9 mouse cellular contexts compared by ENCODE assay signal in genomic region chr7:27765176-27765886, GRCm38 (mm10). TPM values are rescaled to one million over a fixed set of nuclear protein-coding genes. Genes with fewer than 3 reads are reported as not detected.
DNase-seq lines count a peak whose midpoint lies in the region; ATAC-seq lines count a peak whose summit lies in the region.
"Had no signal": no experiment of that assay in that cellular context is flagged by ENCODE, and none has a peak within 500 bp of the region (broad histone marks: within the 10 kb centered on the region; RNA-seq: fewer than 3 reads in every experiment).

No protein-coding gene starts in this region.

- no peak for DNase-seq in heart, embryonic 10.5 days (ENCODE audit: low spot score)
- no peak for DNase-seq in heart, postnatal 10 days
- peak; percentile 40 for DNase-seq in embryonic facial prominence, embryonic 11.5 days (ENCODE audit: low spot score)
- DNase-seq in midbrain, embryonic 14.5 days = no peak
- DNase-seq in adrenal gland, adult 18-20 months (ENCODE audit: low spot score in 2 of 2) = no peak
- DNase-seq in adrenal gland, postnatal 25 days = no peak
- DNase-seq: heart, adult 2 months had no signal

- 6% methylated on average over 17 of the region's 17 CpGs for WGBS in heart, embryonic 10.5 days
- 10% methylated on average over 17 of the region's 17 CpGs for WGBS in embryonic facial prominence, embryonic 11.5 days
- WGBS in intestine, embryonic 15.5 days = 9% methylated on average over 17 of the region's 17 CpGs
- 10% methylated on average over 17 of the region's 17 CpGs for WGBS in midbrain, embryonic 14.5 days

- H3K9ac ChIP-seq in embryonic facial prominence, embryonic 11.5 days (replicated peaks; ENCODE audit: low read length) = no peak overlapping the region; the same call in 1 of the 2 replicates
- H3K9ac ChIP-seq in intestine, embryonic 15.5 days = no peak overlapping the region
- H3K9ac ChIP-seq in midbrain, embryonic 14.5 days (replicated peaks; ENCODE audit: low read length) = 0 out of 2 replicates have a peak overlapping the region, but pooled peaks have one; percentile 7

- intact Hi-C loops in heart, postnatal 10 days (cut with DNase I) = no loop called here

- 0 out of 2 replicates have a peak, but pooled peaks cover 5% of the 10 kb centered on the region for H3K4me1 ChIP-seq in heart, embryonic 10.5 days
- H3K4me1 ChIP-seq in embryonic facial prominence, embryonic 11.5 days (ENCODE audit: control insufficient read depth, insufficient read depth, low read length) = no peaks in the 10 kb centered on the region
- H3K4me1 ChIP-seq in intestine, embryonic 15.5 days (replicated peaks) = no peaks in the 10 kb centered on the region
- H3K4me1 ChIP-seq in midbrain, embryonic 14.5 days (ENCODE audit: control insufficient read depth, insufficient read depth, low read length) = peaks cover 3% of the 10 kb centered on the region; the same call in 1 of the 2 replicates

- no peaks in the 10 kb centered on the region for H3K27me3 ChIP-seq in heart, embryonic 10.5 days (ENCODE audit: insufficient read depth, poor library complexity, severe bottlenecking)
- H3K27me3 ChIP-seq in embryonic facial prominence, embryonic 11.5 days (ENCODE audit: control insufficient read depth, insufficient read depth, low read length) = no peaks in the 10 kb centered on the region
- H3K27me3 ChIP-seq in intestine, embryonic 15.5 days (replicated peaks) = no peaks in the 10 kb centered on the region
- no peaks in the 10 kb centered on the region for H3K27me3 ChIP-seq in midbrain, embryonic 14.5 days (ENCODE audit: control insufficient read depth, insufficient read depth, low read length)

- peak overlapping the region; percentile 44 for H3K4me2 ChIP-seq in embryonic facial prominence, embryonic 11.5 days (ENCODE audit: low read depth, low read length)
- peak overlapping the region; percentile 50 for H3K4me2 ChIP-seq in intestine, embryonic 15.5 days (replicated peaks)
- peak overlapping the region; percentile 43 for H3K4me2 ChIP-seq in midbrain, embryonic 14.5 days (ENCODE audit: low read length)

- no peak; the same call in 1 of the 2 replicates for ATAC-seq in embryonic facial prominence, embryonic 11.5 days (replicated peaks; ENCODE audit: insufficient number of reproducible peaks, low FRiP score, low TSS enrichment, low read depth)
- peak; percentile 63 for ATAC-seq in intestine, embryonic 15.5 days
- ATAC-seq in midbrain, embryonic 14.5 days (ENCODE audit: low FRiP score, low TSS enrichment) = no peak
- no peak for ATAC-seq in erythroid progenitor cell, adult 5-6 weeks (replicated peaks; ENCODE audit: low FRiP score, poor library complexity, severe bottlenecking)

- no peak overlapping the region for H3K27ac ChIP-seq in heart, embryonic 10.5 days
- no peak overlapping the region for H3K27ac ChIP-seq in embryonic facial prominence, embryonic 11.5 days (replicated peaks; ENCODE audit: low read depth, low read length)
- H3K27ac ChIP-seq in intestine, embryonic 15.5 days = no peak overlapping the region
- H3K27ac ChIP-seq in midbrain, embryonic 14.5 days (replicated peaks; ENCODE audit: low read depth, low read length) = no peak overlapping the region
- H3K27ac ChIP-seq: heart, adult 2 months had no signal

- peak overlapping the region; percentile 48 for H3K4me3 ChIP-seq in heart, embryonic 10.5 days
- H3K4me3 ChIP-seq in embryonic facial prominence, embryonic 11.5 days (ENCODE audit: low read depth, low read length) = peak overlapping the region; percentile 23
- peak overlapping the region; percentile 24 for H3K4me3 ChIP-seq in intestine, embryonic 15.5 days (replicated peaks)
- H3K4me3 ChIP-seq in midbrain, embryonic 14.5 days (replicated peaks; ENCODE audit: low read depth, low read length) = no peak overlapping the region; the same call in 1 of the 2 replicates
- H3K4me3 ChIP-seq: heart, adult 2 months had no signal

- no peaks in the 10 kb centered on the region for H3K36me3 ChIP-seq in heart, embryonic 10.5 days
- H3K36me3 ChIP-seq in embryonic facial prominence, embryonic 11.5 days (replicated peaks; ENCODE audit: control insufficient read depth, insufficient read depth, low read depth, low read length) = no peaks in the 10 kb centered on the region
- H3K36me3 ChIP-seq in intestine, embryonic 15.5 days = no peaks in the 10 kb centered on the region
- H3K36me3 ChIP-seq in midbrain, embryonic 14.5 days (ENCODE audit: control insufficient read depth, insufficient read depth, low read length) = no peaks in the 10 kb centered on the region

- no peaks in the 10 kb centered on the region for H3K9me3 ChIP-seq in heart, embryonic 10.5 days
- no peaks in the 10 kb centered on the region for H3K9me3 ChIP-seq in embryonic facial prominence, embryonic 11.5 days (replicated peaks; ENCODE audit: control insufficient read depth, low read length)
- H3K9me3 ChIP-seq in intestine, embryonic 15.5 days = no peaks in the 10 kb centered on the region
- no peaks in the 10 kb centered on the region for H3K9me3 ChIP-seq in midbrain, embryonic 14.5 days (ENCODE audit: control insufficient read depth, low read length)

RNA-seq across cellular contexts. Expression of gene Zfp60, which starts 34.1 kb away (rescaled TPM):
- 23.8 and 28.7 TPM in 2 replicates for polyA plus RNA-seq in heart, embryonic 10.5 days (2016; fragmentation: Nextera tagmentation; extraction: Ambion mirVana)
- 10 to 100 TPM in 1 of 2 experiments, 1 to 10 TPM in 1; 7.4 to 11.2 TPM for total RNA-seq in heart, postnatal 10 days (2021)
- 56.8 and 62.5 TPM in 2 replicates for polyA plus RNA-seq in embryonic facial prominence, embryonic 11.5 days (2014; fragmentation: Nextera tagmentation; extraction: Ambion mirVana)
- polyA plus RNA-seq in intestine, embryonic 15.5 days (2015; fragmentation: Nextera tagmentation; extraction: Ambion mirVana) = 24.3 and 25.0 TPM in 2 replicates
- polyA plus RNA-seq in midbrain, embryonic 14.5 days (2014; fragmentation: Nextera tagmentation; extraction: Ambion mirVana) = 89.9 and 125 TPM in 2 replicates
- total RNA-seq in erythroid progenitor cell, adult 5-6 weeks (2015; ENCODE audit: low replicate concordance) = 0.36 and 6.3 TPM in 2 replicates
- total RNA-seq in erythroid progenitor cell, adult 5-6 weeks (2017; ENCODE audit: low replicate concordance) = 0.39 and 2.8 TPM in 2 replicates
- 10 to 100 TPM; 13.3 to 16.2 TPM for total RNA-seq in adrenal gland, adult 18-20 months (2021)
- 16.5 and 18.6 TPM in 2 replicates for total RNA-seq in adrenal gland, postnatal 25 days (2021)

RNA-seq across cellular contexts. Expression of gene Zfp626, which starts 41.7 kb away (rescaled TPM):
- polyA plus RNA-seq in heart, embryonic 10.5 days (2016; fragmentation: Nextera tagmentation; extraction: Ambion mirVana) = 1.3 and 1.6 TPM in 2 replicates
- total RNA-seq in heart, postnatal 10 days (2021) = 1 to 10 TPM; 4.8 to 6.7 TPM
- polyA plus RNA-seq in embryonic facial prominence, embryonic 11.5 days (2014; fragmentation: Nextera tagmentation; extraction: Ambion mirVana) = 2.6 and 2.9 TPM in 2 replicates
- 1.6 and 1.8 TPM in 2 replicates for polyA plus RNA-seq in intestine, embryonic 15.5 days (2015; fragmentation: Nextera tagmentation; extraction: Ambion mirVana)
- polyA plus RNA-seq in midbrain, embryonic 14.5 days (2014; fragmentation: Nextera tagmentation; extraction: Ambion mirVana) = 2.4 and 2.6 TPM in 2 replicates
- total RNA-seq in erythroid progenitor cell, adult 5-6 weeks (2015; ENCODE audit: low replicate concordance) = 4.0 and 4.2 TPM in 2 replicates
- 2.1 and 3.0 TPM in 2 replicates for total RNA-seq in erythroid progenitor cell, adult 5-6 weeks (2017; ENCODE audit: low replicate concordance)
- total RNA-seq in adrenal gland, adult 18-20 months (2021) = 1 to 10 TPM; 7.9 to 9.0 TPM
- 6.0 and 10.8 TPM in 2 replicates for total RNA-seq in adrenal gland, postnatal 25 days (2021)
